Mouse (Mus musculus): ENCODE measurements around the gene Papss1. TPM values are rescaled to one million over a fixed set of nuclear protein-coding genes. Genes with fewer than 3 reads are reported as not detected.

The Papss1 gene
- polyA plus RNA-seq, 2 experiments from 2014 or later, result 22.1 to 27.0 TPM

DNA sequence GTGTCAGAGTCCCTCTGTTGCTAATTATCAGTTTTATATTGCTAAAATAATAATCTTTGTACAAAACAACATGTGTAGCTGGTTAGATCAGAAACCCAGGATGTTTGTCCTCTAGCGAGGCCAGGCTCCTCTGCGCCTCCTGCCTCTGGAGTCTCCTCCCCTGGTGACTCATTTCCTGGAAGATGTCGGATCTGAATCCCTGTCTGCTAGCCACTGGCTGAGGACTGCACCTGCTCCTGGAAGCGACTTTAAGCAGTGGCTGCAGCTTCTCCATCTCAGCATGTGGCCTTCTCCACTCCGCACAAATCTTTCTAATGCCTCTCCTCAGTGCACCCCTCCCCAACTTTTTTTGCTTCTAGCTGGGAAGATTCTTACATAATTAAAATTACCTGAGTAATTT, 71.6 kb downstream of the Papss1 start:
- ATAC-seq, result no peak

DNA sequence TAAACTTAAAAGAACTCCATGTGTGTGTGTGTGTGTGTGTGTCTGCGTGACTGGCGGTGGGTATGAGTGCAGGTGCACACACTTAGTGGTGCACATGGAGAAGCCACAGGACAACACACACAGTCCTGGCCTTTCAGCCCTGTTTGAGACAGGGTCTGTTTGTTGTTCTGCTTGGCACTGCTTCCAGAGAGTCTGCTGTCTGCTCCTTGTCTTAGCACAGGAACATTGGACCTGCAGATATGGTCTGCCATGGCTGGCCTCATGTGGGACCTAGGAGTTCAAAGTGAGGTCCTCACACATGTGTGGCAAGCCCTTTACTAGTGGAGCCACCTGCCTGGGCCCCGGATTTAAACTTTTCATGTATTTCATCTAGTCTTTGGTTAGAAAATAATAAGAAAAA, 72.4 kb downstream of the Papss1 start:
- ATAC-seq, result no peak

DNA sequence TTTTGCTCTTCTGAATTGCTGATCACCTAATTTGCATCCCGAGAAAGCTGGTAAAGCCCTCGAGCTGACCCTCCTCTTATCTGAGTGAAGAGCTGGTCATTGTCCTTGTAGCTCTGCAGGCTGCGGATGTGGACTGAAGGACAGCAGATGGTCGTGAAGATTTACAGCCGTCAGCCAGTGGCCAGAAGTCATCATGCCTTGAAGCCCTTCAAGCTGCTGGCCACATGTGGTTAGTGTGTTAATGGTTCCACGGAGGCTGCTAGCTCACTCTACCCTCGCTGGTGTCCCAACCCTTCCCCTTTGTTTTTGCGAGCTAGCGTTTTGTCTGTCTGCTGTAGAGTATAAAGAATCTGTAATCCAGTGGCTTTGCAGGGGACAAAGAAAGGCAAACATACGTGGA, 73.1 kb downstream of the Papss1 start:
- no peak for ATAC-seq

DNA sequence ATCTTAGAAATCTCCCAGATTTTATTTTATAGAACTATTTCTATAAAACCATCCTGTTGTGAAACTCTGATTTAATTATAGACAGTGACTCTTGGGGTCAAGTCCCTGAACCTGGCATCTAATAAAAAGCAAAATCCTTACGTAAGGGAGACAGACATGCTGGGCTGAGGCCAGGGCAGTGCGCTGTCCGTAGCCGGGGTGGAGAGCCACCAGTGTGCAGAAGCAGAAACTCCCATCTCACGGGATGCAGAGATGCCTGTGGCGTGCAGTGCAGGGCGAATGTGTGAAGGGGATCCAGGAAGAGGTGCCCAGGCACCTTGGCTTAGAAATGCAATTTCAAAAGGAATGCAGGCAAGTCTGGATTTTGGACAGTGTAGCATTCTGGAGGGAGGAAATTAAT, 73.6 kb downstream of the Papss1 start:
- ATAC-seq, result no peak

DNA sequence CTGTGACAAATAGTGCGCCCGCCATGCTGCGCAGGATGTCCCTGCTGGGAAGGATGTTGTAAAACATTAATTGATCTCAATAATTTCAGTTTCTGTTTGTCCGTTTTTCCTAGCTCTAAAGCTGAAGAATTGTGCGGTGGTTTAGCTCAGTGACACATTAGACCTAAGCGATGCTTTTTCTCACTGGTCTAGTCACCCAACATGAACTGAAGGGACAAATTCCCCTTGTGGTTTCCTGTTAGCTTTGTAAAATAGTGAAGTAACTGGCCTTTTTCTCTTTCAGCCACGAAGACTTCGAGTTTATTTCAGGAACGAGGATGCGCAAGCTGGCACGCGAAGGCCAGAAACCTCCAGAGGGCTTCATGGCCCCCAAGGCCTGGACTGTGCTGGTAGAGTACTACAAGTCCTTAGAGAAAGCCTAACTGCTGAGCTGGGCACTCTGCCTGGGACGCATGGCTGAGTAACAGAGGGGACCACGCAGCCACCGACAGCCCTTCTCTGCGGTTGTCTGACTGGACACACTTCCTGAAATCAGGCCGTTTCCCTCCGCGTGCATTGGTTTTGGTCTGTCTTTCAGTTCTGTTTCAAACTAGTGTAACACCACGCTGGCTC, 78.2 kb downstream of the Papss1 start:
- no peak for ATAC-seq

DNA sequence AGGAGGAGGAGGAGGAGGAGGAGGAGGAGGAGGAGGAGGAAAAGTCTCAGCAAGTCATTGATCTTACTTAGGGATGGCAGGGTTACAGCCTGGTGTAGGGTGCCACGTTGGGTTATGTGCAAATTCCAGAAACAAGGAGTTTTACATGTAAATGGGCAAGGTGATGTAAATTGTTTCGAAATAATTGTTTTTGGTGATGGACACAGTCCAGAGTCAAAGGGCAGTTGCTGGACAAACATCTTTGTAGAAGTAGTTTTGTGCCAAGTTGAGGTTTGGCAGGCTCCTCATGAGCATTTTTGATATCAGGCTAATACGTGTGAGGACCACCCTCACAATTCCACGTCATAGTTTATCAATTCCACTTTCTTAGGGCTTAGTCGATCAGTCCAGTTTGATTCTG, 80.6 kb downstream of the Papss1 start:
- no peak for ATAC-seq

DNA sequence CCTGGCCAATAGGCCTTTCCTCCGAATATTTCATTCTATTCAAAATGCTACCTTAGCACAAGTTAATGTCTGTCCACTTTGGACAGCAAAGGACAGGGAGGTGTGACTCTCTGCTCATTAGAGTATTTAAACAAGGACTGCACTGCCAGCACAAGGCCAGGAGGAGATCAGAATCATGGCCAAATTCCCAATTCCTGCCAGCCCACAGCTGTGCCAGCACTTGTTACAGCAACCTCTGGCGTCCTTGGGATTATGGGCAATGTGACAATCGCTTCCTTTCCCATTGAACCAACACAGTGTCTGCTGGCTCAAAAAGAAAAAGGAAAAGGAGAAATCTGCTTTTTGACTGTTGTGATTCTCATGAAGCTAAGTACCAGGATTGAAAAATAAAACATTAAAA, 89.8 kb downstream of the Papss1 start:
- ATAC-seq, result no peak

DNA sequence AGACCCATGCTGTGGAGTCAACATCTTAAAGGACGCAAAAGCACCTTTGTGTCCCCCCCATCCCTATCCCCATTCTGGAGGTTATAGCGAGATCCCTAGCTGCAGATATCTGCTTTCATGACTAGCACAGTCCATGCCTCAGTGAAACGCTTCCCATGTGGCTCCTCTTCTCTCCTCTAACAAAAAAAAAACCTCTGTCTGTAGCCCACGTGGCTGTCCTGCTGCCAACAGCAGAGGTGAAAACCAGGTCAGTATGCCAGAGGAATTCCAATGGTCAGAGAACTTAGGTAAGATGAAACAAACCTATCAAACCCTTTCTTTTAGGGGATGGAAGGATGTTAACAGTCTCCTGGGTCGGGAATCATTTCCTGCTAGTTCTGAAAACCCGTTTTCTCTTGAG, 91.5 kb downstream of the Papss1 start:
- ATAC-seq, result no peak

DNA sequence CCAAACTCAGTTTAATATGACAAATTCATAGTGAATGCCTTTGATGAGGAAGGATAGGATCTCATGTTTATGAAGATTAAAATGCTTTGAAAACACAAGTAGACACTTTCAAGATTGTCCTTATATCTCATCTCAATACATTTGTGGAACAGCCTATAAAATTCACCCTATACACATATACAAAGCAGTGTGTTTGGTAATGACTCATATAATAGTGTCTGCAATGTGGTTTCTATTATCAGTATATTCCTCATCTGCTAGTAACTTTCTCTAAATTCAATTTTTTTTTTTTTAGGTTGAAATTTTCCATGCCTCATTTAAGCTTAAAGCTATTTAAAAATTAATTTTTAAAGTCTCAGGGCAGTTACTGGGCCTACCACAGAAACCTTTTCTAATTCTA, 95.6 kb downstream of the Papss1 start:
- no peak for ATAC-seq

DNA sequence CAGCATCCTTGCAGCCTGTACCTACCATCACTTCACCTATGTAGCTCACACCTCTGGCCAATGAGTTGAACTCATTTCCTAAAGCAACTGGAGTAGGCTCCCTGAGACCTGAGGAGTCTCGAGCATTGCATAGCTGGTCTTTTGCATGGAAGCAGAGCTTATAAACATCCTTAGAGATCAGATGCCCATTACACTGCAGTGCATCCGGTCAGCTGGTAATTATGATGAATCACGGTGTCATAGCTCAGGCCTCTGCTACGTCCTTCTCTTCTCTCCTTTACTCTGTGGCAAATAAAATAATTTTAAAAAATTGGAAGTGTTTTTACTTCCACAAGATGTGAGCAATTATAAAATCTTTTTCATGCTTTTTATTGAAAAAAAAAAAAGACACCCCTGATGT, 96.1 kb downstream of the Papss1 start:
- ATAC-seq, result no peak

DNA sequence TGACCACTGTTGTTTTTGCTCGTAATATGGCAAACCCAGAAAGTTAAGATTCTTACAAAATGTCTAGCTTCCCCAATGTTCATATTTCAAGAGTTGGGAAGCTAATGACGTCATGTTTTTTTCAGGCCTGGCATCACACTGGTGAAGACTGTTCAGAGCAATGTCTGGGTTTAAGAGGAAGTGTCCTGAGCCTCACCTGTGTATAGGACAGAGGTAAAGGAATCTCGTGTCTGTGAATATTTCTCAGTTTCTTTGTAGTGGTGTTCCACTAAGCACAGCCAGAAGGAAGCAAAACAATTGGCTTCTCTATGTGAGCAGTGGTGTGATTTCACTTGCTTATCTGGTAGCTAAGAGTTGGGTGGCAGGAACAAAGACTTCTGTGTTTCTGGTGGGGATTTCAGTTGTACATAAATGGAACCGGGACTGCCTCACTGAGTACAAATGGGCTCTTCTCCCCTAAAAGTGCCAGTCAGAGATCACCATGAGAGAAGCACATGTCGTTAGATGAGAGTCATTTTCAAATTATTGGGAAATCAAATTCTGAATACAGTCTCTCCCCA, 98.1 kb downstream of the Papss1 start:
- no peak for ATAC-seq

DNA sequence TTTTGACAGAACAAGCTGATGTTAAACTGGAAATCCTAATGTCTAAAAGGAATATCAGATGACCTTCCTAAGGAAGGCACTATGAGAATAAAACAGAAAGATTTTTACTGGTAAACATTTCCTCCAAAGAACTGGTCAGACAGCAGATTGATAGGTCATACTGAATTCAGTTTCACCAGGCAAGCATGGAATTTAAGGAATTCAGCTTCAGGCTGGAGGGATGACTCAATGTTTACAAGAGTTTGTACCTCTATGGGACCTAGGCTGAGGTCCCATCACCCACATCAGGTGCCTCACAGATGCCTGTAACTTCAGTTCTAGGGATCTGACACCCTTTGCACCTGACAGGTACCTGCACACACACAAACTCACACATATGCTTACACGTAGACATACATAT, 105.3 kb downstream of the Papss1 start:
- ATAC-seq, result no peak

DNA sequence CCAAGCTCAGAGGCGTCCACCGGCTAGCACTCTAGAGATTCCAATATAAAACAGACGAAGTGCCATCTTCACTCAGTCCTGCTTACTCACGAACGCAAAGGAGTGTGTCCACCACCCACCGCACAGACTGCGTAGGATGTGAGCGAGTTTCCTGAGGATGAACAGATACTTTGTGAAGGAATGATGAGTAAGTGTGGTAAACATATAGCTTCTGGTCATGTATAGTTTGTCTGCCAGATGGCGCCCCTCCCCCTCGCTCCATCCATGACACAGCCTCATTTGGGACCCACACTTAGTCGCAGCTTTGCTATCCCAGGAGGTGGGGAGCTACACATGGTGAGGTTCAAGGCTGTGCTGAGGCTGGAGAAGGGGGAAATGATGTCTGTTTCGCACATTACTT, 121.5 kb downstream of the Papss1 start:
- ATAC-seq, result no peak

DNA sequence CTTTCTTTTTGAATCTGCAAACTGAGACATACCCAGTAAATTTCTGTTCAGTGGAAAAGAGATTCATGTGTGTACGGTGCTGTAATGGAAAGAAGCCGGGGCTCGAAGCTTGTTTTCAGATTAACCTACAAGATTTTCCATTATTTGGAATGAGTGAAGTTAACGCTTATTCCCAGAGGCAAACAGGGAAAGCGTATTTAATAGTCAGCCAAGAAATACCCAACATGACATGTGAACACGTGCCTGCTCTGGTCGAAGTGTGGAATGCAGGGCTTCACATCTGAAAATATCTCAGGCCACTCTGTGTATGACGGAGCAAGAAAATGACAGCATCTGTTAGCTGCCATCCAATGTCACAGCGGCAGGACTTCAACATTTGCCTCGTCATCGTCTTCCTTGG, 125.4 kb downstream of the Papss1 start:
- ATAC-seq, result no peak

DNA sequence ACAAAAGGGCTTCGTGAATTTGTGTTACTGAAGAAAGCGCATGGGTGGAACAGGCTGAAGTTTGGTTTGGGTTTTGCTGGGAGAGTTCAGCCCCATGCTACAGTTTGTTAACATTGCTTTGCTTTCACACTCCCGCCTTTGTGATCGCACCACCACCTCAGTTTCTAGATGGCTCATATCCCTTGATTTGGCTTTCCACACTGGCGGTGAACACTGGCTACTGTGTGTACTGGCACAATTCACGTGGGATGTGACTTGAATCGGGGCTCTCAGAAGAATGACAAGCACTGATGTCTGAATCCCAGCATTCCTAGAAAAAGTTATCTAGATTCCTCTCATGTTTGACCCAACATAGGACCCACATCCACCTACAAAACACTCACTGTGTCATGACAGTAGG, 126.0 kb downstream of the Papss1 start:
- no peak for ATAC-seq

DNA sequence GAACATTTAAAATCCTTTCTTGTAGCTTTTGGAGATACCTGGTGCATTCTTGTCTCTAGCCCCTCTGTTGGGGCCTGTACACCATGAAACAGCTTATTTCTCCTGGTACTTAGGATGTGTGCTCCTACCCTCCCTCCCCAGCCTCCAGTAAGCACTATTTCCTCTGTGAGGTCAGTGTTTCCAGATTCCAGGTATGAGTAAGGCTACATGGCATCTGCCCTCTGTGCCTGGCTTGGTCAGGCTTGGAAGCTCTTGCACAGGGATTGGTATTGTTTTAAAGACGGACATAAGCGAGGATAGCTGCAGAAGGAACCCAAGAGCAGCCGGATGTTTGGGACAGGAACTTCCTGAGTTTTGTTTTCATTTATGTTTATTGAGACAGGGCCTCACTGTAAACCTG, 126.6 kb downstream of the Papss1 start:
- no peak for ATAC-seq

Other genes starting within 250 kb of the Papss1 start
- gene Sgms2, start 73.4 kb upstream of the Papss1 start, polyA plus RNA-seq (2017; shearing (Covaris generic)), result not detected